Mouse (Mus musculus): ENCODE data around the gene Gm3625. TPM values are rescaled to one million over a fixed set of nuclear protein-coding genes. Genes with fewer than 3 reads are reported as not detected.

Gene Gm3625
- polyA plus RNA-seq (2017; shearing (Covaris generic)): not detected

GRCm38 (mm10) chr12:4592541-4593165, at the start of gene Gm3625, which contains the start of gene Itsn2:
TSS of gene Gm3625 (minus strand) at chr12:4592927.
TSS of gene Itsn2 (plus strand) at chr12:4592638.

Other genes with a start within 250 kb of the Gm3625 start
- 77.7 TPM for gene Ncoa1, start 115.7 kb downstream of the Gm3625 start, polyA plus RNA-seq (2017; shearing (Covaris generic))
- 191 TPM for gene Itsn2, start 289 bp downstream of the Gm3625 start, polyA plus RNA-seq (2017; shearing (Covaris generic))
- gene Fam228a, start 145.5 kb upstream of the Gm3625 start, polyA plus RNA-seq (2017; shearing (Covaris generic)): not detected
- not detected for gene Pfn4, start 176.1 kb upstream of the Gm3625 start, polyA plus RNA-seq (2017; shearing (Covaris generic))
- not detected for gene Fam228b, start 176.3 kb upstream of the Gm3625 start, polyA plus RNA-seq (2017; shearing (Covaris generic))
- gene Sf3b6, start 224.6 kb upstream of the Gm3625 start, polyA plus RNA-seq (2017; shearing (Covaris generic)): 311 TPM
- not detected for gene Fkbp1b, start 248.7 kb upstream of the Gm3625 start, polyA plus RNA-seq (2017; shearing (Covaris generic))